Mouse (Mus musculus) megakaryocyte, adult 5-6 weeks (primary cell): Measurements from ENCODE around the gene Myo5c. TPM values are rescaled to one million over a fixed set of nuclear protein-coding genes. Genes with fewer than 3 reads are reported as not detected.

Experiments
- ATAC-seq: 2 replicates; pipeline ENCODE4 v1.8.0; 2016; ENCODE audit warnings: mild to moderate bottlenecking, inconsistent platforms; ENCODE audit not compliant: poor library complexity, severe bottlenecking
- total RNA-seq, 2 experiments: library from RNA; stranded (forward) in 1 of 2; stranded (reverse) in 1 of 2; fragments of 153-499, 151-499 nt in 1 of 2; fragments of 221-1000, 200-1000 nt in 1 of 2; gene quantifications; 2 replicates each; pipeline versions ENCODE4 v1.2.3 to v1.2.4; 2015 to 2017

The Myo5c gene
- total RNA-seq, 2 experiments from 2014 or later: not detected

DNA sequence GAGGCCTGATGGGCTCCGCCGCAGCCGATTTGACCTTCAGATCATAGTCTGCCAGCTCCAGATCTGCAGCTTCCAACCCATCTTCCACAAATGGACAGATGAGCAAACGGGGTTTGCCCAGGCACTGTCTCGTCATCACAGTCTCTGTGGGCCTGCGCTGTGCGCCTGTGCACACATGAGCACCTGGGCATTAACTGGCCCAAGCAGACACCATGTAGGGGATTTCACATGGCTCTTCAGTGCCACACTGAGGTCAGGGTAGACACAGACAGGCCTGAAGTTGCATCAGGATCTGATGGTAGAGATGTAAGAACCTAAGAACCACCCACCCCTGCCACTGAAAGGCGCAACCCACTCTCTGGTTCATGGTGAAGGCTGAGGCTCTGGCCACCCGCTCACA lies 43.2 kb downstream of the Myo5c start:
- ATAC-seq: no peak

DNA sequence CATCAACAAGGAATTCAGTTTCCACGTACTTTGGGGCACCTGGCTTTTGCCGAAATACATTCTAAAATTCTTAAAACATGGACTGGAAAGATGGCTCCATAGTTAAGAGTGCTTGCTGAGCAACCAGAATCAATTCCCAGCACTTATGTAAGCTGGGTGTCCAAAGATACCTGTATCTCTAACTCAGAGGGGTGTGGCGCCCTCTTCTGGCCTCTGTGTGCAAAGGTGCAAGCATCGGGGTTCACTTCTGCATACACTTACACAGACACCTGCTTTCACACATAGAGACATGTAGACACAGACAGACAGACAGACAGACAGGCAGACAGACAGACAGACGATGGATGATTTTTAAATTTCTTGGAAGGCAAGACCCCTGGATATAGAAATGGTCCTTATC lies 49.0 kb downstream of the Myo5c start:
- ATAC-seq: no peak

- peak; percentile 71 for ATAC-seq
Observed at GRCm38 (mm10) chr9:75282179-75282578, 50.4 kb downstream of the Myo5c start.

- ATAC-seq: peak; percentile 90
Observed at GRCm38 (mm10) chr9:75282830-75283229, 51.0 kb downstream of the Myo5c start.

GRCm38 (mm10) chr9:75283636-75284035 lies 51.8 kb downstream of the Myo5c start:
- ATAC-seq: no peak

DNA sequence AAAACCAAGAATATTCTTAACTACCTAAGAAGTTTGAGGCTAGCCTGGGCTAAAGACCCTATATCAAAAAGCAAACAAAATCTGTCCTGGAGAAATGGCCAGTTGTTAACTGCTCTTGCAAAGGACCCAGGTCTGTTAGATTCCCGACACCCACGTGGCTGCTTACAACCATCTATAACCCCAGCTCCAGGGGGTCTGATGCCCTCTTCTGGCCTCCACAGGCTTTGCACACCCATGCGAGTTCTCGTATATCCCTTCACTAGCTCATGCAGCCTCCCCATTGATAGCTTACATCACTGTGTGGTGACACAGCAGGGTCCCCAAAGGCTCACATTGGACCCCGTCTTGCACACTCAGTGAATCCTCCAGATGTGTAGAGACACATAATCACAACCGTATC lies 53.5 kb downstream of the Myo5c start:
- no peak for ATAC-seq

DNA sequence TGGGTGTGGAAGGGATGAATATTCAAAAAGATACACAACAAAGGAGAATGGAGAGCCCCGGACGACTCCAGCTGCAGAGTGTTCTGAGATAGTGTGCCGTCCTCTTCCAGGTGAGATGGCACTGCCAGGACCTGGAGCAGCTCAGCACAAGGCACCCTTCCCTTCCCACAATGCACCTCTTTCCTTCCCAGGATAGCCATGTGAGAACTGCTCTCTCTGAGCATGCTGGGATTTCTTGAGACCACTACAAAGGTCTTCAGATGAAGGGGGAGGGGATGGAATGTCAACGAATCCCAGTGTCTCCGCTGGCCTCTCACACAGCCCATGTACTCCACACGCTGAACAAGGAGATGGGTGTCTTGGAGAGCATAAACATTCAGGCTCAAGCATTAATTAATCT lies 55.8 kb downstream of the Myo5c start:
- no peak for ATAC-seq

DNA sequence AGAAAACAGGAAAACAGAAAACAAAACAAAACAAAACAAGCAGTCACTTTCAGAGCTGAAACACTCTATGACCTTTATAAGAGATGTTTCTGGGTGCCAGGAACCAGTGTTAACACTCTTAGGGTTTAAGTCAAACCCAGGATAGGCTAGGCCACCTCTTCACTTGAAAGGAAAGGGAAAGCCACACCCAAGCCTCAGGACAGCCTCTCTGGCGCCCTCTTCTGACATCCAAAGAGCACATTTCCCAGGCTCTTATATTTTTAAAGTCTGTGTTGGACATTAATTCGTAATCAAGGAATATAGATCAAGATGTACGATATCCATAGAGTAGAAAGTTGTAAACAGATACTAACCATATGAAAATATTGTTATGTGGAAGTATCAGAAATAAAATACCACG lies 57.7 kb downstream of the Myo5c start:
- ATAC-seq: peak; percentile 71

- 0 out of 2 replicates have a peak, but pooled peaks have one; percentile 54 for ATAC-seq
Observed at GRCm38 (mm10) chr9:75299342-75299741, 67.5 kb downstream of the Myo5c start.

DNA sequence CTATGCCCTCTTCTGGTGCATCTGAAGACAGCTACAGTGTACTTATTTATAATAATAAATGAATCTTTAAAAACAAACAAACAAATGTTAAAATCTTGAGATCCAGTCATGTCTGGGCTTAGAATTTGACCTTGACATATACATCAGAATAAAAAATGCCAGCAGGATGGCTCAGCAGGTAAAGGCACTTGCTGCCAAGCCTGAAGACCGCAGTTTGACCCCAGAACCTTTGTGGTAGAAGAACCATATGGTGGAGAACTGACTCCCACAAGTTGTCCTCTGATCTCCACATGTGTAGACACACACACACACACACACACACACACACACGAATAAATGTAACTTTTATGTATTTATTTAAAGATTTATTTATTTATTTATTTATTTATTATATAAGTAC lies 71.2 kb downstream of the Myo5c start:
- ATAC-seq: no peak

- no peak for ATAC-seq
Observed at GRCm38 (mm10) chr9:75303701-75304261, 72.0 kb downstream of the Myo5c start.

GRCm38 (mm10) chr9:75304286-75304685 lies 72.5 kb downstream of the Myo5c start:
- ATAC-seq: no peak

- ATAC-seq: no peak
Observed at GRCm38 (mm10) chr9:75306126-75306898, 74.5 kb downstream of the Myo5c start, which contains the start of gene Gnb5. Gene Gnb5, plus strand, starts transcription at chr9:75306288.

GRCm38 (mm10) chr9:75307015-75307414 lies 75.2 kb downstream of the Myo5c start:
- no peak for ATAC-seq

DNA sequence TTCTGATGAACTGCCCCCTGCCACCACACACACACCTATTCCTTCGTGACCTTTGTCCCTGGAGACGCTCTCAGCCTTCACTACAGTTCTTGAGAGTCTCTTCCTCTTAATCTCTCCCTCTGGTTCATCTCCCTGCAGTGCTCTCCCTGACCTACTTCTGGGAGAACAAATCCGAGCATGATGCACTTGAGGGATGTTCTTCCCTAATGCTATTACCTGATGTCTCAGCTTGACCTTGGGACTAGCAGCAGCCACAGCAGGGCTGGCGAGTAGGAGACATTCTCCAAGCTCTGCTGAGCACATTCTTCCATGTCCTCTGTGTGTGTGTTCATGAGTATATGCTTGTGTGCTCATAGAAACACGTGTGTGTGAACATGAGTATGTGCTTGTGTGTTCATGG lies 76.8 kb downstream of the Myo5c start:
- ATAC-seq: no peak

GRCm38 (mm10) chr9:75312008-75312407 lies 80.2 kb downstream of the Myo5c start:
- ATAC-seq: peak; percentile 50; the same call in 1 of the 2 replicates

GRCm38 (mm10) chr9:75313138-75313831 lies 81.5 kb downstream of the Myo5c start:
- ATAC-seq: no peak

DNA sequence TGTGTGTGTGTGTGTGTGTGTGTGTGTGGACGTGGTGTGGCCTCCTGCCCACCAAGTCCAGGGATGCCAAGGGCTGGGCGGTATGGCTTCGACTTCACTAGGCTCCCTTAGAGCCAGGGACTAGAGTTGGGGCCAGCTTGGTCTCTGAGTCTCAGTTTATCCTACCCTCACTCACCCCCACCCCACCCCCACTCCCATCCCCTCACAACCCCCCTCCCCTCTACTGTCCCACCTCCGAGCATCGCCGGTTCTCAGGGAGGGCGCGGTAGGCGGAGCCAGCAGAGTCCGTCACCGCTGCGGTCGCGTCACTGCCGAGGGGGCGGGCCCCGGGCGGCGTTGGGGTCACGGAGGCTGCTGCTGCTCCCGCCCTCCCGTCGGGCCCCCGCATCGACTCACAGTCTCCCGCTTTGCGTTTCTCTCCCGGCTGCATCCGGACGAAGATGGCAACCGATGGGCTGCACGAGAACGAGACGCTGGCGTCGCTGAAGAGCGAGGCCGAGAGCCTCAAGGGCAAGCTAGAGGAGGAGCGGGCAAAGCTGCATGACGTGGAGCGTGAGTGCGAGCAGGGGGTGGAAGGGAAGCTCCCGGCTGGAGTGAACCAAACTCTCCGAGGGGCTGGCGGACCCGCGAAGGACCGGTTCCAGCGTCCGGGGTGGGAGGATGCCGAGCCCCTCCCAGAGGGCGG lies 82.2 kb downstream of the Myo5c start:
- ATAC-seq: peak; percentile 88

- ATAC-seq: no peak
Observed at GRCm38 (mm10) chr9:75314517-75315105, 82.8 kb downstream of the Myo5c start.

- no peak for ATAC-seq
Observed at GRCm38 (mm10) chr9:75315238-75315637, 83.4 kb downstream of the Myo5c start.

DNA sequence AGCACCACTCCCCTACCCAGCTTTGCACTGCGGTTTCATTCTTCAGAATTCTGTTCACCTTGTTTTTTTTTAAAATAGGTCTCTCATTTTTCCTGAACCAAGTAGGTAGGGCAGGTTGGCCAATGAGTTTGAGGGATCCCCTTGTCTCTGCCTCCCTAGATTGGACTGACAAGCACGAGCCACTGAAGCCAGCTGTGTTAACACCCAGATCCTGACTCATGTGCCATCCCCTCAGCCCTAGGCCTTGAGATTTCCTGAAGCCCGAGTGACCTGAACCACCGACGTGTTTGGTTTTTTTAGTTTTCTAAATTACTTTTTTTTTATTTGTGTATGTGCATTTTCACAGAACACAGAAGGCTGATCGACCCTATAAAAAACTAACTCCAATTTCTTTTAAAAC lies 85.0 kb downstream of the Myo5c start:
- ATAC-seq: no peak
